Mouse (Mus musculus) embryonic fibroblast, embryonic 13.5 days (primary cell): ENCODE data around the gene Tex46.

ENCODE experiments used
- CTCF ChIP-seq: IDR thresholded peaks from 2 replicates; pipeline ENCODE4 v1.5.1; 2011; ENCODE audit warnings: mild to moderate bottlenecking, control low read depth, low read length, moderate library complexity, borderline replicate concordance; ENCODE audit not compliant: insufficient read depth
- POLR2A ChIP-seq: IDR thresholded peaks from 2 replicates; pipeline ENCODE4 v1.6.1; 2011; ENCODE audit warnings: low read depth, mild to moderate bottlenecking, control low read depth, low read length, moderate library complexity

DNA sequence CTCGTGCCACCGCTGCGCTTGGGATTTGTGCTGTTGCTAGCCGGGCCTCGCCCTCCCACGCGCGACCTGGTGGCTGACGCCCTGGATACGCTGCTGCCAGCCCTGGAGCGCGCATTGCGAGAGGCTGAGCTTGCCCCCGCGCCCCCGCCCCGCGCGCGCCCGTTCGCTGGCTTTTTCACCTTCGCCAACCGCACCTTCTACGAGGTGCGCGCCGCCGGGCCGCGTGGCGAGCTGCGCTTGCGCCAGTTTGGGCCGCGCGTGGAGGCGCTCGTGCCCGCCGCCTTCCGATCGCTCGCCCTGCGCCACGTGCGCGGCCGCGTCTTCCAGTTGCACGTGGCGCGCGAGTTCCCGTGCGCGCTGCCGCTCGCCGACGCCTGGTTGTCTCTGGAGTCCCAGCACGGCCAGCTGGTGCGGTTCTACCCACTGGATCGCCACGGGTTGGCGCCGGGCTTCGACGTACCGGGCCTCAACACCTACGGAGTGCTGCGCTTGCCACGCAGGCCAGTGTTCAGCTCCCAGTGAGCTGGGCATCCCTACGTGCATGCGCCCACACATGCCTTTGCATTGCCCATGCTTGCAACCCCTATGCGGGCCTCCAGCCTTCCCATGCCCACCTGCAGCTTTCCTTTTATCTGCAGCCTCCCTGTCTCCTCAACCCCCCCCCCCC, 27.5 kb downstream of the Tex46 start:
- TF ChIP-seq POLR2A, result no peak
- no peak for TF ChIP-seq CTCF
